Mouse (Mus musculus) myocyte (in vitro differentiated cells): Measurements from ENCODE around the gene Dram1. TPM values are rescaled to one million over a fixed set of nuclear protein-coding genes. Genes with fewer than 3 reads are reported as not detected.
A peak's percentile ranks its signal among the peaks of the same experiment; 100 is the strongest.

Experiments
- H3K27me3 ChIP-seq: one replicate; pipeline ENCODE4 v1.6.1; 2011; ENCODE audit not compliant: control insufficient read depth, insufficient read depth, insufficient read length
- H3K36me3 ChIP-seq: one replicate; pipeline ENCODE4 v1.6.1; 2011; ENCODE audit not compliant: control insufficient read depth, insufficient read depth
- H3K4me2 ChIP-seq: one replicate; pipeline ENCODE4 v1.6.1; 2011; ENCODE audit warnings: low read depth, control low read depth
- H3K4me3 ChIP-seq: one replicate; pipeline ENCODE4 v1.5.1; 2011; ENCODE audit warnings: mild to moderate bottlenecking, control low read depth, moderate library complexity
- H3K79me2 ChIP-seq: one replicate; pipeline ENCODE4 v1.6.1; 2011; ENCODE audit not compliant: control insufficient read depth, insufficient read depth
- H3ac ChIP-seq: one replicate; pipeline ENCODE4 v1.6.1; 2011; ENCODE audit not compliant: control insufficient read depth, insufficient read length
- CEBPB ChIP-seq: IDR thresholded peaks from 2 replicates; pipeline ENCODE4 v1.6.1; 2011; ENCODE audit warnings: mild to moderate bottlenecking, moderate library complexity; ENCODE audit not compliant: poor library complexity, insufficient read depth, severe bottlenecking
- E2F4 ChIP-seq: IDR thresholded peaks from one replicate; pipeline ENCODE4 v1.6.1; 2011; ENCODE audit warnings: mild to moderate bottlenecking, control low read depth, moderate library complexity; ENCODE audit not compliant: insufficient read depth
- MAX ChIP-seq: IDR thresholded peaks from one replicate; pipeline ENCODE4 v1.6.1; 2011; ENCODE audit warnings: low read depth, mild to moderate bottlenecking, control low read depth
- MYOD1 ChIP-seq, 3 experiments: IDR thresholded peaks; one replicate each; pipeline ENCODE4 v1.6.1; 2011; ENCODE audit warnings: control low read depth in 2 of 3, low read depth in 2 of 3, mild to moderate bottlenecking in 2 of 3, moderate library complexity in 1 of 3; ENCODE audit not compliant: insufficient read length in 2 of 3, control insufficient read depth in 1 of 3
- MYOG ChIP-seq, 3 experiments: IDR thresholded peaks; one replicate each; pipeline ENCODE4 v1.6.1; 2011; ENCODE audit warnings: control low read depth in 2 of 3, low read depth in 2 of 3, mild to moderate bottlenecking in 2 of 3; ENCODE audit not compliant: insufficient read length in 2 of 3, control insufficient read depth in 1 of 3, insufficient read depth in 1 of 3
- POLR2A ChIP-seq: IDR thresholded peaks from one replicate; pipeline ENCODE4 v1.6.1; 2011; ENCODE audit warnings: low read depth, mild to moderate bottlenecking, control low read depth, moderate library complexity; ENCODE audit not compliant: insufficient read length
- POLR2AphosphoS2 ChIP-seq: IDR thresholded peaks from one replicate; pipeline ENCODE4 v1.6.1; 2011; ENCODE audit warnings: low read depth, control low read depth; ENCODE audit not compliant: insufficient read length
- REST ChIP-seq: IDR thresholded peaks from one replicate; pipeline ENCODE4 v1.6.1; 2011; ENCODE audit warnings: mild to moderate bottlenecking, control low read depth, moderate library complexity; ENCODE audit not compliant: insufficient read depth, insufficient read length
- SRF ChIP-seq: IDR thresholded peaks from one replicate; pipeline ENCODE4 v1.6.1; 2011; ENCODE audit warnings: low read depth; ENCODE audit not compliant: control insufficient read depth, insufficient read length
- TCF12 ChIP-seq: IDR thresholded peaks from one replicate; pipeline ENCODE4 v1.6.1; 2011; ENCODE audit warnings: mild to moderate bottlenecking, control low read depth; ENCODE audit not compliant: poor library complexity, insufficient read depth, severe bottlenecking
- TCF3 ChIP-seq: IDR thresholded peaks from one replicate; pipeline ENCODE4 v1.6.1; 2011; ENCODE audit warnings: low read depth, control low read depth; ENCODE audit not compliant: insufficient read length
- USF1 ChIP-seq: IDR thresholded peaks from one replicate; pipeline ENCODE4 v1.6.1; 2011; ENCODE audit warnings: low read depth, mild to moderate bottlenecking, control low read depth, moderate library complexity
- polyA plus RNA-seq: library from polyadenylated mRNA; unstranded; fragments of >200 nt; fragmentation: generic; extraction: Trizol; gene quantifications from one replicate; pipeline ENCODE4 v1.2.1, GENCODE M21; 2012; ENCODE audit warnings: missing spikeins

The Dram1 gene
- polyA plus RNA-seq, result 1.7 TPM

GRCm38 (mm10) chr10:88379013-88379885 lies at the start of gene Dram1, which contains the start of gene Gnptab:
Dram1 (minus strand) TSS chr10:88379080.
Gnptab (plus strand) TSS chr10:88379132.
- TF ChIP-seq POLR2AphosphoS2 (no peak), POLR2A (peak; percentile 69), SRF (peak; percentile 27), MYOG (IDR thresholded peaks at IDR 0.05; ENCODE audit: control insufficient read depth in 1 of 3, insufficient read depth in 1 of 3, insufficient read length in 2 of 3, low read depth in 2 of 3) (peak in 1 of 3 experiments; percentile 50), MYOD1 (IDR thresholded peaks at IDR 0.05; ENCODE audit: control insufficient read depth in 1 of 3, insufficient read length in 2 of 3, low read depth in 2 of 3) (peak in 1 of 3 experiments; percentile 19), USF1 (no peak)
- Histone ChIP-seq H3K79me2 (peaks cover 6% of the 10 kb centered on the region), H3K36me3 (no peaks in the 10 kb centered on the region), H3K4me2 (peak within 1 kb of the TSS; percentile 96), H3K27me3 (no peaks in the 10 kb centered on the region), H3K4me3 (peak within 1 kb of the TSS; percentile 33), H3ac (peak within 1 kb of the TSS; percentile 40)

GRCm38 (mm10) chr10:88427998-88428397 lies 49.1 kb upstream of the Dram1 start:
- H3K27me3 ChIP-seq, result no peaks in the 10 kb centered on the region
- no peaks in the 10 kb centered on the region for H3K79me2 ChIP-seq
- no peak overlapping the region for H3ac ChIP-seq
- no peak overlapping the region for H3K4me3 ChIP-seq
- no peak overlapping the region for H3K4me2 ChIP-seq
- no peak for TF ChIP-seq USF1
- no peak for TF ChIP-seq MAX
- TF ChIP-seq MYOG (IDR thresholded peaks at IDR 0.05; ENCODE audit: control insufficient read depth in 1 of 3, insufficient read depth in 1 of 3, insufficient read length in 2 of 3, low read depth in 2 of 3), result no peak
- no peak for TF ChIP-seq POLR2AphosphoS2
- TF ChIP-seq POLR2A, result no peak
- TF ChIP-seq MYOD1 (IDR thresholded peaks at IDR 0.05; ENCODE audit: control insufficient read depth in 1 of 3, insufficient read length in 2 of 3, low read depth in 2 of 3), result no peak
- TF ChIP-seq CEBPB, result no peak
- TF ChIP-seq TCF12, result no peak
- no peak for TF ChIP-seq REST
- no peak for TF ChIP-seq SRF
- no peak for TF ChIP-seq TCF3
- TF ChIP-seq E2F4, result no peak
- H3K36me3 ChIP-seq, result peaks cover 9% of the 10 kb centered on the region

- Histone ChIP-seq H3K36me3 (peaks cover 9% of the 10 kb centered on the region), H3K27me3 (no peaks in the 10 kb centered on the region), H3ac (no peak overlapping the region), H3K4me2 (no peak overlapping the region), H3K4me3 (no peak overlapping the region), H3K79me2 (no peaks in the 10 kb centered on the region)
- no peak for TF ChIP-seq MYOD1 (IDR thresholded peaks at IDR 0.05; ENCODE audit: control insufficient read depth in 1 of 3, insufficient read length in 2 of 3, low read depth in 2 of 3)
- TF ChIP-seq TCF12, result no peak
- no peak for TF ChIP-seq POLR2A
- no peak for TF ChIP-seq SRF
- TF ChIP-seq USF1, result no peak
- no peak for TF ChIP-seq CEBPB
- TF ChIP-seq MAX, result no peak
- no peak for TF ChIP-seq POLR2AphosphoS2
- TF ChIP-seq MYOG (IDR thresholded peaks at IDR 0.05; ENCODE audit: control insufficient read depth in 1 of 3, insufficient read depth in 1 of 3, insufficient read length in 2 of 3, low read depth in 2 of 3), result no peak
- TF ChIP-seq E2F4, result no peak
Observed at GRCm38 (mm10) chr10:88426896-88427295, 48.0 kb upstream of the Dram1 start.

GRCm38 (mm10) chr10:88426158-88426816 lies 47.4 kb upstream of the Dram1 start:
- Histone ChIP-seq H3K4me3 (no peak overlapping the region), H3K27me3 (no peaks in the 10 kb centered on the region), H3K4me2 (no peak overlapping the region), H3K79me2 (no peaks in the 10 kb centered on the region), H3ac (no peak overlapping the region), H3K36me3 (peaks cover 9% of the 10 kb centered on the region)
- TF ChIP-seq USF1, result no peak
- TF ChIP-seq SRF, result no peak
- TF ChIP-seq POLR2AphosphoS2, result no peak
- no peak for TF ChIP-seq MYOD1 (IDR thresholded peaks at IDR 0.05; ENCODE audit: control insufficient read depth in 1 of 3, insufficient read length in 2 of 3, low read depth in 2 of 3)
- TF ChIP-seq REST, result no peak
- TF ChIP-seq E2F4, result no peak
- no peak for TF ChIP-seq MYOG (IDR thresholded peaks at IDR 0.05; ENCODE audit: control insufficient read depth in 1 of 3, insufficient read depth in 1 of 3, insufficient read length in 2 of 3, low read depth in 2 of 3)
- TF ChIP-seq MAX, result no peak
- TF ChIP-seq TCF12, result no peak
- no peak for TF ChIP-seq POLR2A
- TF ChIP-seq TCF3, result no peak
- no peak for TF ChIP-seq CEBPB
